In genomic region chr15:102409286-102409685, GRCm38 (mm10) we compare ENCODE assay signal across 10 mouse cellular contexts. TPM values are rescaled to one million over a fixed set of nuclear protein-coding genes. Genes with fewer than 3 reads are reported as not detected.
A peak's percentile ranks its signal among the peaks of the same experiment; 100 is the strongest.
DNase-seq lines count a peak whose midpoint lies in the region; ATAC-seq and TF ChIP-seq lines count a peak whose summit lies in the region.
"Had no signal": no experiment of that assay in that cellular context is flagged by ENCODE, and none has a peak within 500 bp of the region (broad histone marks: within the 10 kb centered on the region; RNA-seq: fewer than 3 reads in every experiment).

No protein-coding gene starts in this region.

- WGBS in kidney, embryonic 14.5 days = 94% methylated on average over 3 of the region's 3 CpGs
- 96% methylated on average over 3 of the region's 3 CpGs for WGBS in hindbrain, embryonic 12.5 days
- WGBS in liver, postnatal 0 days (ENCODE audit: insufficient replicate concordance) = 90% methylated on average over 3 of the region's 3 CpGs

- TF ChIP-seq CTCF in liver, postnatal 0 days (IDR thresholded peaks at IDR 0.05; ENCODE audit: low read depth) = no peak

- H3K36me3 ChIP-seq in kidney, embryonic 14.5 days (ENCODE audit: control insufficient read depth, insufficient read depth, low read length) = peaks cover 54% of the 10 kb centered on the region
- peaks cover 51% of the 10 kb centered on the region for H3K36me3 ChIP-seq in hindbrain, embryonic 12.5 days
- H3K36me3 ChIP-seq in liver, postnatal 0 days (replicated peaks; ENCODE audit: insufficient read depth, low read length) = peaks cover 50% of the 10 kb centered on the region

- no peak overlapping the region for H3K27ac ChIP-seq in kidney, embryonic 14.5 days (ENCODE audit: low read depth, low read length)
- H3K27ac ChIP-seq in hindbrain, embryonic 12.5 days = no peak overlapping the region
- no peak overlapping the region for H3K27ac ChIP-seq in liver, postnatal 0 days (ENCODE audit: low read depth)

- H3K4me2 ChIP-seq in kidney, embryonic 14.5 days (replicated peaks; ENCODE audit: low read depth, low read length) = 0 out of 2 replicates have a peak overlapping the region, but pooled peaks have one; percentile 5
- 0 out of 2 replicates have a peak overlapping the region, but pooled peaks have one; percentile 5 for H3K4me2 ChIP-seq in hindbrain, embryonic 12.5 days (replicated peaks)
- peak overlapping the region; percentile 26 for H3K4me2 ChIP-seq in liver, postnatal 0 days (ENCODE audit: low read depth, low read length)

- no peaks in the 10 kb centered on the region for H3K27me3 ChIP-seq in kidney, embryonic 14.5 days (ENCODE audit: control insufficient read depth, insufficient read depth, low read length)
- no peaks in the 10 kb centered on the region for H3K27me3 ChIP-seq in hindbrain, embryonic 12.5 days
- no peaks in the 10 kb centered on the region for H3K27me3 ChIP-seq in liver, postnatal 0 days (ENCODE audit: insufficient read depth, low read length)

- DNase-seq in cerebellum, adult 11-12 months = peak; percentile 22
- no peak for DNase-seq in cerebellum, postnatal 25 days
- no peak for DNase-seq in kidney, adult 11 months
- DNase-seq in liver, postnatal 0 days = no peak
- DNase-seq in left cerebral cortex, adult 11 months (ENCODE audit: low spot score) = no peak
- DNase-seq in spleen, adult 18-20 months = no peak
- DNase-seq: embryo, embryonic 11 days; lung, adult 2 months had no signal

- no peak for ATAC-seq in kidney, embryonic 14.5 days (ENCODE audit: low FRiP score, low TSS enrichment)
- no peak for ATAC-seq in hindbrain, embryonic 12.5 days (ENCODE audit: low FRiP score)
- ATAC-seq in liver, postnatal 0 days = no peak

- H3K4me3 ChIP-seq in kidney, embryonic 14.5 days (ENCODE audit: low read length) = 0 out of 2 replicates have a peak overlapping the region, but pooled peaks have one; percentile 1
- H3K4me3 ChIP-seq in hindbrain, embryonic 12.5 days = no peak overlapping the region
- no peak overlapping the region for H3K4me3 ChIP-seq in liver, postnatal 0 days (ENCODE audit: low read depth, low read length)

- H3K4me1 ChIP-seq in kidney, embryonic 14.5 days (ENCODE audit: control insufficient read depth, insufficient read depth, low read length) = peaks cover 34% of the 10 kb centered on the region; the same call in 1 of the 2 replicates
- H3K4me1 ChIP-seq in hindbrain, embryonic 12.5 days = peaks cover 50% of the 10 kb centered on the region
- peaks cover 29% of the 10 kb centered on the region for H3K4me1 ChIP-seq in liver, postnatal 0 days (ENCODE audit: insufficient read depth)

- H3K9ac ChIP-seq in kidney, embryonic 14.5 days (ENCODE audit: low read depth, low read length) = no peak overlapping the region; the same call in 1 of the 2 replicates
- no peak overlapping the region for H3K9ac ChIP-seq in hindbrain, embryonic 12.5 days
- H3K9ac ChIP-seq in liver, postnatal 0 days (replicated peaks) = no peak overlapping the region

- no peak for TF ChIP-seq EP300 in liver, postnatal 0 days (IDR thresholded peaks at IDR 0.05; ENCODE audit: low read depth)

- no peaks in the 10 kb centered on the region for H3K9me3 ChIP-seq in kidney, embryonic 14.5 days (ENCODE audit: control insufficient read depth, low read length)
- H3K9me3 ChIP-seq in hindbrain, embryonic 12.5 days (replicated peaks) = no peaks in the 10 kb centered on the region
- no peaks in the 10 kb centered on the region for H3K9me3 ChIP-seq in liver, postnatal 0 days (ENCODE audit: low read length)

RNA-seq across cellular contexts. Expression of gene Sp1, which starts 3.3 kb away (rescaled TPM):
- polyA plus RNA-seq in kidney, embryonic 14.5 days (2014; fragmentation: Nextera tagmentation; extraction: Ambion mirVana) = 16.5 and 16.8 TPM in 2 replicates
- polyA plus RNA-seq in hindbrain, embryonic 12.5 days (2016; fragmentation: Nextera tagmentation; extraction: Ambion mirVana) = 9.1 and 9.3 TPM in 2 replicates
- 2.8 and 2.9 TPM in 2 replicates for polyA plus RNA-seq in liver, postnatal 0 days (2015; fragmentation: Nextera tagmentation; extraction: Ambion mirVana)

RNA-seq across cellular contexts. Expression of gene Amhr2, which starts 35.9 kb away (rescaled TPM):
- 0.51 and 0.95 TPM in 2 replicates for polyA plus RNA-seq in kidney, embryonic 14.5 days (2014; fragmentation: Nextera tagmentation; extraction: Ambion mirVana)
- polyA plus RNA-seq in hindbrain, embryonic 12.5 days (2016; fragmentation: Nextera tagmentation; extraction: Ambion mirVana) = 0.23 TPM in 1 of 2 replicates, not detected in the other
- 0.36 and 0.60 TPM in 2 replicates for polyA plus RNA-seq in liver, postnatal 0 days (2015; fragmentation: Nextera tagmentation; extraction: Ambion mirVana)

RNA-seq across cellular contexts. Expression of gene Sp7, which starts 42.3 kb away (rescaled TPM):
- polyA plus RNA-seq in kidney, embryonic 14.5 days (2014; fragmentation: Nextera tagmentation; extraction: Ambion mirVana) = 1.0 and 2.0 TPM in 2 replicates
- 1.9 and 2.1 TPM in 2 replicates for polyA plus RNA-seq in hindbrain, embryonic 12.5 days (2016; fragmentation: Nextera tagmentation; extraction: Ambion mirVana)
- polyA plus RNA-seq in liver, postnatal 0 days (2015; fragmentation: Nextera tagmentation; extraction: Ambion mirVana) = not detected in 2 replicates

RNA-seq across cellular contexts. Expression of gene Prr13, which starts 49.5 kb away (rescaled TPM):
- 87.7 and 92.6 TPM in 2 replicates for polyA plus RNA-seq in kidney, embryonic 14.5 days (2014; fragmentation: Nextera tagmentation; extraction: Ambion mirVana)
- 89.7 and 91.3 TPM in 2 replicates for polyA plus RNA-seq in hindbrain, embryonic 12.5 days (2016; fragmentation: Nextera tagmentation; extraction: Ambion mirVana)
- polyA plus RNA-seq in liver, postnatal 0 days (2015; fragmentation: Nextera tagmentation; extraction: Ambion mirVana) = 76.0 and 77.2 TPM in 2 replicates

RNA-seq across cellular contexts. Expression of gene Aaas, which starts 58.7 kb away (rescaled TPM):
- polyA plus RNA-seq in kidney, embryonic 14.5 days (2014; fragmentation: Nextera tagmentation; extraction: Ambion mirVana) = 73.3 and 84.7 TPM in 2 replicates
- 54.6 and 60.9 TPM in 2 replicates for polyA plus RNA-seq in hindbrain, embryonic 12.5 days (2016; fragmentation: Nextera tagmentation; extraction: Ambion mirVana)
- 15.6 and 18.8 TPM in 2 replicates for polyA plus RNA-seq in liver, postnatal 0 days (2015; fragmentation: Nextera tagmentation; extraction: Ambion mirVana)
